Mouse (Mus musculus): ENCODE results near the gene Erc1. TPM values are rescaled to one million over a fixed set of nuclear protein-coding genes. Genes with fewer than 3 reads are reported as not detected.

Gene Erc1
- polyA plus RNA-seq, 2 experiments = 1.8 to 3.6 TPM

DNA sequence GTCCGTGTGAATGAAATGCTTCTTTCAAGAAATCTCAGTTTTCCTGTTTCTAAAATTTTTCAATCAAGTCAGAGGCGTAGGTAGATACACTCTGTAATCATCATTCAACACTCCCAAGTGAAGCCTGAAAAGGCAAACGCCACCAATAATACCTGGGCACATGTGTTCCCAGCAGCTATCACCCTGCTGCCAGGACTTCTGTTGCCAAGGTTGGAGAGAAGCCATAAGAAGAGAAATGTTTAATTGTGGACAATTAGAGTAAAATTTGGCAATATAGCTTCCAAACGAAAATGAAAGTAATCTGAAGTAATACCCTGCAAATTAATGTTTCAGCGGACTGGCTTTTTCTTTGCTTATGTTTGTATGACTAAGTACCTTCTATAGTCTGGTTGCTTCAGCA is 140.1 kb downstream of the Erc1 start:
- H3K9me3 ChIP-seq (ENCODE audit: control insufficient read depth, low read length) = no peaks in the 10 kb centered on the region
- H3K27me3 ChIP-seq (ENCODE audit: control insufficient read depth, insufficient read depth, low read length) = no peaks in the 10 kb centered on the region
- no peak for TF ChIP-seq CTCF (IDR thresholded peaks at IDR 0.05; ENCODE audit: low read depth)
- TF ChIP-seq EP300 (IDR thresholded peaks at IDR 0.05; ENCODE audit: low read depth) = no peak
- H3K9ac ChIP-seq (replicated peaks) = no peak overlapping the region
- no peak overlapping the region for H3K4me2 ChIP-seq (ENCODE audit: low read depth)
- 66% methylated on average over 5 of the region's 5 CpGs for WGBS (ENCODE audit: insufficient replicate concordance)
- H3K4me1 ChIP-seq (replicated peaks; ENCODE audit: control insufficient read depth in 2 of 2, insufficient read depth in 2 of 2, low read length in 1 of 2) = peaks cover 0 to 2% of the 10 kb centered on the region in 2 experiments; a peak in 1 of 4 replicates
- H3K27ac ChIP-seq = no peak overlapping the region
- ATAC-seq (ENCODE audit: insufficient read depth) = no peak
- H3K4me3 ChIP-seq (ENCODE audit: insufficient read depth in 1 of 2, low read depth in 2 of 2, low read length in 2 of 2) = no peak overlapping the region
- DNase-seq (ENCODE audit: low read depth in 3 of 3, low spot score in 3 of 3) = no peak
- H3K36me3 ChIP-seq (replicated peaks; ENCODE audit: control insufficient read depth, insufficient read depth, low read depth) = no peaks in the 10 kb centered on the region

DNA sequence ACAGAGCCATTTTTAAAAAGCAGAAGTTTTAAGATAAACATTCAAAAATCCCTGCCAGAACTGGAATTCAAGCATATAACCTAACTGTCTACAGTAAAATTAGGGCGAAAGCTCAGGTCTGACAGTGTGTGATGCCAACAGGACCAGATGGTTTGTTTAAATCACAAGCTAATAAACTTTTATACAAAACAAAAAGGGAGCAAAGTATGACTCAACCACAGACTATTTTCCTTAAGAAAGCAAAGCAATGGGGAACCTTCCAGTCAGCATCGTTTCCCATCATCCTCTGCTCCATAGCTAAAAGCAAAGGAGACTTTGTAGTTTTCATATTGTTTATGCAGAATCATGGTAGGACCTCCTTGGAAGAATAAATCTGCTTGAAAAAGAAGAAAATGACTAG is 143.1 kb downstream of the Erc1 start:
- no peaks in the 10 kb centered on the region for H3K27me3 ChIP-seq (ENCODE audit: control insufficient read depth, insufficient read depth, low read length)

GRCm38 (mm10) chr6:119692754-119693153 is 155.2 kb downstream of the Erc1 start:
- no peak overlapping the region for H3K4me2 ChIP-seq (ENCODE audit: low read depth)
- H3K27ac ChIP-seq = no peak overlapping the region
- 73% methylated on average over 5 of the region's 5 CpGs for WGBS (ENCODE audit: insufficient replicate concordance)

More for the DNA sequence above, 143.1 kb downstream of the Erc1 start:
- no peaks in the 10 kb centered on the region for H3K9me3 ChIP-seq (ENCODE audit: control insufficient read depth, low read length)
- no peak overlapping the region for H3K9ac ChIP-seq (replicated peaks)
- 72% methylated on average over 2 of the region's 2 CpGs for whole genome bisulfite sequencing (ENCODE audit: insufficient replicate concordance)
- no peak overlapping the region for H3K4me2 ChIP-seq (ENCODE audit: low read depth)
- no peak for ATAC-seq (ENCODE audit: insufficient read depth)
- no peaks in the 10 kb centered on the region for H3K36me3 ChIP-seq (replicated peaks; ENCODE audit: control insufficient read depth, insufficient read depth, low read depth)
- H3K4me3 ChIP-seq (ENCODE audit: insufficient read depth in 1 of 2, low read depth in 2 of 2, low read length in 2 of 2) = no peak overlapping the region
- no peak for DNase-seq (ENCODE audit: low read depth in 3 of 3, low spot score in 3 of 3)
- TF ChIP-seq EP300 (IDR thresholded peaks at IDR 0.05; ENCODE audit: low read depth) = no peak
- TF ChIP-seq CTCF (IDR thresholded peaks at IDR 0.05; ENCODE audit: low read depth) = no peak
- H3K4me1 ChIP-seq (replicated peaks; ENCODE audit: control insufficient read depth in 2 of 2, insufficient read depth in 2 of 2, low read length in 1 of 2) = no peaks in the 10 kb centered on the region
- H3K27ac ChIP-seq = no peak overlapping the region

DNA sequence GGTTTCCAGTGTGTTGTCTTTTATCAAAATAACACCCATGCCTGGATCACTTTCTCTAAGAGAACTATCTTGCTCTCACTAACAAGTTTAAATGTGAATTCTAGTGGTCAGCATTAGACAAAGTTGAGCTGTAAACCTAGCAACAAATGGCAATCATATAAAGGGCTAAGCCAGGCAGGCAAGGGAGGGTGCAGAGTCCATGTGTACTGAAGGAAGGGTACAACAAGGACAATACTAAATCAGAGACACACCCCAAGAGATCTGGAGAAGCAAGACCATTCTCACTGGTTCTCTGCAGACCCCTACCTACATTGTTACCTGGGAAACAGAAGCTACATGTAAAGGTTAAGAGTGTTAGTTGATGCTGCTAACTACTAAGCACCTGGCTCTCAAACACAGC is 161.5 kb downstream of the Erc1 start:
- no peak for TF ChIP-seq EP300 (IDR thresholded peaks at IDR 0.05; ENCODE audit: low read depth)
- no peak for TF ChIP-seq CTCF (IDR thresholded peaks at IDR 0.05; ENCODE audit: low read depth)
- no peaks in the 10 kb centered on the region for H3K9me3 ChIP-seq (ENCODE audit: control insufficient read depth, low read length)
- no peak overlapping the region for H3K27ac ChIP-seq
- ATAC-seq (ENCODE audit: insufficient read depth) (no peak), DNase-seq (ENCODE audit: low read depth in 3 of 3, low spot score in 3 of 3) (no peak)
- H3K36me3 ChIP-seq (replicated peaks; ENCODE audit: control insufficient read depth, insufficient read depth, low read depth) = no peaks in the 10 kb centered on the region
- H3K27me3 ChIP-seq (ENCODE audit: control insufficient read depth, insufficient read depth, low read length) = no peaks in the 10 kb centered on the region
- H3K9ac ChIP-seq (replicated peaks) = no peak overlapping the region
- no peak overlapping the region for H3K4me3 ChIP-seq (ENCODE audit: insufficient read depth in 1 of 2, low read depth in 2 of 2, low read length in 2 of 2)
- no peak overlapping the region for H3K4me2 ChIP-seq (ENCODE audit: low read depth)
- H3K4me1 ChIP-seq (replicated peaks; ENCODE audit: control insufficient read depth in 2 of 2, insufficient read depth in 2 of 2, low read length in 1 of 2) = no peaks in the 10 kb centered on the region

More at GRCm38 (mm10) chr6:119692754-119693153, 155.2 kb downstream of the Erc1 start:
- H3K4me3 ChIP-seq (ENCODE audit: insufficient read depth in 1 of 2, low read depth in 2 of 2, low read length in 2 of 2) = no peak overlapping the region
- H3K9me3 ChIP-seq (ENCODE audit: control insufficient read depth, low read length) = no peaks in the 10 kb centered on the region
- ATAC-seq (ENCODE audit: insufficient read depth) (no peak), DNase-seq (ENCODE audit: low read depth in 3 of 3, low spot score in 3 of 3) (no peak)
- no peaks in the 10 kb centered on the region for H3K27me3 ChIP-seq (ENCODE audit: control insufficient read depth, insufficient read depth, low read length)
- H3K36me3 ChIP-seq (replicated peaks; ENCODE audit: control insufficient read depth, insufficient read depth, low read depth) = no peaks in the 10 kb centered on the region
- H3K4me1 ChIP-seq (replicated peaks; ENCODE audit: control insufficient read depth in 2 of 2, insufficient read depth in 2 of 2, low read length in 1 of 2) = no peaks in the 10 kb centered on the region
- TF ChIP-seq EP300 (IDR thresholded peaks at IDR 0.05; ENCODE audit: low read depth) (no peak), CTCF (IDR thresholded peaks at IDR 0.05; ENCODE audit: low read depth) (no peak)
- H3K9ac ChIP-seq (replicated peaks) = no peak overlapping the region

DNA sequence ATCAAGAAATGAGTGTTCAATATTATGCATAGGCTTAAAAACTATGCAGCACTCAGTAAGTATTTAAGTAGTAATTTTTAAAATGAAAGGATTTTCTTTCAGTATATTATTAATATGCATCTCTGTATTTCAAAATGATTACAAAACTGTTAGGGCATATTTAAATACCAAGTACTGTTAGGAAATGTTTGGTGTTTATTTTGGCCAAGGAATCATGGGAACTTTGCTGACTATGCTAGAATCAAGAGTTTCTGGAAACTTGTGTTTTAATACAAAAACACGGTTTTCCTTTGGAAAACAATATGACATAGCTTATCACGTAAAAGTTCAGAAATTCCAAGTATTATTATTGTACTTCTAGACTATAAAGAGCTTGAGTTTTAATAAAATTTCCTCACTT is 167.2 kb downstream of the Erc1 start:
- Histone ChIP-seq H3K4me2 (ENCODE audit: low read depth) (no peak overlapping the region), H3K27ac (no peak overlapping the region), H3K4me1 (replicated peaks; ENCODE audit: control insufficient read depth in 2 of 2, insufficient read depth in 2 of 2, low read length in 1 of 2) (no peaks in the 10 kb centered on the region), H3K27me3 (ENCODE audit: control insufficient read depth, insufficient read depth, low read length) (no peaks in the 10 kb centered on the region), H3K36me3 (replicated peaks; ENCODE audit: control insufficient read depth, insufficient read depth, low read depth) (no peaks in the 10 kb centered on the region), H3K4me3 (ENCODE audit: insufficient read depth in 1 of 2, low read depth in 2 of 2, low read length in 2 of 2) (no peak overlapping the region), H3K9ac (replicated peaks) (no peak overlapping the region), H3K9me3 (ENCODE audit: control insufficient read depth, low read length) (no peaks in the 10 kb centered on the region)
- DNase-seq (ENCODE audit: low read depth in 3 of 3, low spot score in 3 of 3) (no peak), ATAC-seq (ENCODE audit: insufficient read depth) (no peak)
- TF ChIP-seq CTCF (IDR thresholded peaks at IDR 0.05; ENCODE audit: low read depth) (no peak), EP300 (IDR thresholded peaks at IDR 0.05; ENCODE audit: low read depth) (no peak)
- 66% methylated on average over 2 of the region's 2 CpGs for WGBS (ENCODE audit: insufficient replicate concordance)

Measured in liver, embryonic 14.5 days (tissue).